Mouse (Mus musculus) midbrain, embryonic 11.5 days (tissue): Measurements from ENCODE around the gene Slc12a1. TPM values are rescaled to one million over a fixed set of nuclear protein-coding genes. Genes with fewer than 3 reads are reported as not detected.

Source experiments
- ATAC-seq: fragments of 200-750 bp; cut with Nextera tagmentation; 2 replicates; pipeline ENCODE4 v1.8.0; 2017; ENCODE audit warnings: moderate TSS enrichment, moderate library complexity; ENCODE audit not compliant: low FRiP score
- DNase-seq: peaks from one replicate; pipeline ENCODE4 v3.0.0; 2015; ENCODE audit warnings: low spot score; ENCODE audit errors: missing footprints
- H3K27ac ChIP-seq: fragments of 300-500 bp; sonication (generic); 2 replicates; pipeline ENCODE4 v1.5.1; 2014; ENCODE audit warnings: low read depth, low read length
- H3K27me3 ChIP-seq: fragments of 300-500 bp; sonication (generic); 2 replicates; pipeline ENCODE4 v1.6.1; 2014; ENCODE audit warnings: mild to moderate bottlenecking, low read length, moderate library complexity, mixed read lengths; ENCODE audit not compliant: control insufficient read depth, insufficient read depth
- H3K36me3 ChIP-seq: fragments of 300-500 bp; sonication (generic); 2 replicates; pipeline ENCODE4 v1.6.1; 2014; ENCODE audit warnings: mild to moderate bottlenecking, low read length, moderate library complexity, mixed read lengths; ENCODE audit not compliant: control insufficient read depth, insufficient read depth
- H3K4me1 ChIP-seq: fragments of 300-500 bp; sonication (generic); 2 replicates; pipeline ENCODE4 v1.6.1; 2014; ENCODE audit warnings: low read length; ENCODE audit not compliant: control insufficient read depth, insufficient read depth
- H3K4me2 ChIP-seq: fragments of 300-500 bp; sonication (generic); 2 replicates; pipeline ENCODE4 v1.6.1; 2014; ENCODE audit warnings: mild to moderate bottlenecking, moderate library complexity
- H3K4me3 ChIP-seq: fragments of 300-500 bp; sonication (generic); 2 replicates; pipeline ENCODE4 v1.5.1; 2014; ENCODE audit warnings: low read depth, low read length
- H3K9ac ChIP-seq: fragments of 300-500 bp; sonication (generic); 2 replicates; pipeline ENCODE4 v1.6.1; 2014; ENCODE audit warnings: low read length
- H3K9me3 ChIP-seq: fragments of 300-500 bp; sonication (generic); 2 replicates; pipeline ENCODE4 v1.6.1; 2016; ENCODE audit warnings: low read length; ENCODE audit not compliant: control insufficient read depth
- WGBS: fragments of 180-500 bp; shearing (Covaris S2); extraction: QIAGEN DNeasy Blood & Tissue Kit; methylation state at CpG from one replicate; pipeline ENCODE4 v1.1.7; 2014; 5-methylcytosine and 5-hydroxymethylcytosine counted together
- polyA plus RNA-seq: library from polyadenylated mRNA; unstranded; fragments of >200 nt; fragmentation: Nextera tagmentation; extraction: Ambion mirVana; gene quantifications from 2 replicates; pipeline ENCODE4 v1.2.1, GENCODE M21; 2014

Gene Slc12a1
- polyA plus RNA-seq, 1 experiment from 2014 or later = 0.03 TPM

DNA sequence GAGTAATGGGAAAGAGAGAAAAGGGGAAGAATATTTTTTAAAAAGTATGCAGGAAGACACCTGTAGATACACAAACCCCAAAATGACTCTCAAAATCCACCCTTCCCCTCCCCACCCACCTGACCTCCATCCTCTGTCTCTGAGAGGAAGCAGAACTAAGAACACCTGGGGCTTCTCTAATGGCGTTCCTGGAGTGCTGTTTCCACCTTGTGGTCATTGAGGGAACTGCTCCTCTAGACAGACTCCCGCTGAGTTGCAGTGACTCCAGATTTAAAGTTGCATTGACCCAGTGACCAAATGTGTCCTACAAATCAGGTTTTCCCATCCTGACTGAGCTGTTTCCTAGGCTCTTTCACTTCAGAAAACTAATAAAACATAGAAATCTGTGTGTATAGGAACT lies 36.9 kb downstream of the Slc12a1 start:
- Histone ChIP-seq H3K36me3 (no peaks in the 10 kb centered on the region), H3K9me3 (no peaks in the 10 kb centered on the region), H3K9ac (no peak overlapping the region), H3K27me3 (no peaks in the 10 kb centered on the region), H3K27ac (no peak overlapping the region), H3K4me1 (no peaks in the 10 kb centered on the region), H3K4me3 (no peak overlapping the region), H3K4me2 (no peak overlapping the region)
- peak; percentile 93 for DNase-seq
- 3% methylated on average over 2 of the region's 2 CpGs for WGBS
- 0 out of 2 replicates have a peak, but pooled peaks have one; percentile 57 for ATAC-seq

DNA sequence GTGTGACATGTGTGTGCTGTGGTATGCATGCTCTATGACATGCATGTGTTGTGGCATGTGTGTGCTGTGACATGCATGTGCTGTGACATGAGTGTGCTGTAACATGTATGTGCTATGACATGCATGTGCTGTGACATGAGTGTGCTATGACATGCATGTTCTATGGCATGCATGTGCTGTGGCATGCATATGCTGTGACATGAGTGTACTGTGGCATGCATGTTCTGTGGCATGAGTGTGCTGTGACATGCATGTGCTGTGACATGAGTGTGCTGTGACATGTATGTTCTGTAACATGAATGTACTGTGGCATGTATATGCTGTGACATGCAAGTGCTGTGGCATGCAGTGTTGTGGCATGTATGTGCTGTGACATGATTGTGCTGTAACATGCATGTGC lies 40.6 kb downstream of the Slc12a1 start:
- DNase-seq (no peak), ATAC-seq (no peak)
- Histone ChIP-seq H3K4me3 (no peak overlapping the region), H3K36me3 (no peaks in the 10 kb centered on the region), H3K9ac (no peak overlapping the region), H3K27me3 (no peaks in the 10 kb centered on the region), H3K9me3 (no peaks in the 10 kb centered on the region), H3K4me2 (no peak overlapping the region), H3K4me1 (no peaks in the 10 kb centered on the region), H3K27ac (no peak overlapping the region)

DNA sequence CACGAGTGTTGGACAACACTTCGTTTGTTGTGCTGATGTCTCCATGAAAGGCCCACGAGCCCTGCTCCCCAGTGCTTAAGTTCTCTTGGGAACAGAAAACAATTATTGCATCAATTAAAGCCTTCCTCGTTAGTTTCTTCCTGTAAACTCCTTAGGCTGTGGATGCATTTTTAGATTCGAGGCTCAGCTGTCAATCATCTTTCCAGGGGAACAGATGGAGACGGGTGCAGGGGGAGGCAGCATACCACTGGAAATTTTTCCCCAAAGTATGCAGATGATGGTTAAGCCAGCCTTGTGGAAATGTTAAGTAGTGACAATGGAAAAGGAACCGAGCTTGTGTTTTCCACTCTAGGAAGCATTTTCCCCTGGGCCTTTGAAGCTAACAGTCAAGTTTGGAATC lies 44.5 kb downstream of the Slc12a1 start:
- Histone ChIP-seq H3K4me3 (no peak overlapping the region), H3K27ac (no peak overlapping the region), H3K9me3 (no peaks in the 10 kb centered on the region), H3K36me3 (no peaks in the 10 kb centered on the region), H3K9ac (no peak overlapping the region), H3K4me1 (no peaks in the 10 kb centered on the region), H3K27me3 (no peaks in the 10 kb centered on the region), H3K4me2 (no peak overlapping the region)
- no peak for DNase-seq
- WGBS = 81% methylated on average over 7 of the region's 7 CpGs
- no peak for ATAC-seq

DNA sequence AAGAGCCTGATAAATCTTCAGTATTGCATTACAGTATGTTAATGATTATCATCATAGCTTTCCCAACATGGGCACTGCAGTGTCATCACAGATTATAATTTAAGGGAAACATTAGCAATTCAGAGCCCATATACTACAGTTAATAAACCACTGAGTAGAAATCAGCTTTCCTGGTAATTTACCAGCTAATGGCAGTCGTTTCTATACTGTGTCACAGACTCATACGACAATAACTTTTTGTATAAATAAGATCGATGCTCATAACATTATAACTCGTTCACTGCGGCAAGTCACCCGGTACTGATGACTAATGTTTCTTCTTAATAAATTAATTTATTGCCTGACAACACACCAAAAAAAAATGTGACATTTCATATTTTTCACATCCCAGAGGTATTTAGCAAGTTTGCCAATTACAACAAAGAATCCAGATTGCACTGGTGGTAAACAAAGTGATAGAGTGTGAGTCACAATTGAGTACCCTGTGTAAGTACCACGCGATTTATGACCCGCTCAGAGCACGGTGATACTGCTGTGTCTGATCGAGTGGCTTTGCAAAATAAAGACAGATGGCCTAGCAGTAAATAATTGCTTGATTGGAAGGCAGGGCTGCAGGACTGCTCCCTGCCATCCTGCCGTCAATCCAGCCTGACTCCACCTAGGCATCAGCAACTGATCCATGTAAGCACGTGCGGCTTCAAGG lies 56.7 kb downstream of the Slc12a1 start:
- Histone ChIP-seq H3K4me2 (no peak overlapping the region), H3K4me3 (no peak overlapping the region), H3K9me3 (no peaks in the 10 kb centered on the region), H3K27me3 (no peaks in the 10 kb centered on the region), H3K27ac (no peak overlapping the region), H3K4me1 (no peaks in the 10 kb centered on the region), H3K9ac (no peak overlapping the region), H3K36me3 (no peaks in the 10 kb centered on the region)
- 85% methylated on average over 14 of the region's 14 CpGs for WGBS
- DNase-seq = no peak
- ATAC-seq = no peak

DNA sequence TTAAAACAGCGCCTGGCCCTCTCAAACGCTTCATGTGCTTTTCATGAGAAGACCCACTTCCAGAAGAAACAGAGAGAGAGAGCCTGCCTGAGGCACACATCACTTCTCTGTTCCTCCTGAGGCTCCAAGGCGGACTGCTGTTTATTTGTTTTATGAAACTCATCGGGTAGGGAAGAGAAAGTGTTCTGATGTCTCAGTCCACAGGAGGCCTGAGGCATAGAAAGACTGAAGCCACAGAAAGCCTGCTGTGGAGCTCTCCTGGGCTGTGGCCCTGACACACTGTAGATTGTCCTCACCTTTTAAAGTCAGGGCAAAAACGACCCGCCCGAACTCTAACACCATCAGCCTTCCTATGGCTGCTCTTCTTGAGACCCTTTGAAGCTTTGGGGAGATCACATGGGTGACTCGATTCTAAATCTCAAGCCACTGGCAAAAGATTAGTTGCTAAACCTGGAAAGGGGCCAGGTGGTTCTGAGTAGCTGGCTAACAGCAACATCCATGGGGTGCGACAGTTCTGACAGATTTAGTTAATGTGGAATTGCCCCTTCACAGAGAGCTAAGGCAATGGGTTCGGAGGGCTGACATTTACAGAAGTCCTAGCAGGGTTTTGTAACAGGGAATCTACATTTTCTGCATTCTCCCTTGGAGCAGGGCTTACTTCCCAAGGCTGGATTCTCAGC lies 59.7 kb downstream of the Slc12a1 start:
- DNase-seq = peak; percentile 81
- WGBS = 71% methylated on average over 10 of the region's 10 CpGs
- ATAC-seq = no peak

DNA sequence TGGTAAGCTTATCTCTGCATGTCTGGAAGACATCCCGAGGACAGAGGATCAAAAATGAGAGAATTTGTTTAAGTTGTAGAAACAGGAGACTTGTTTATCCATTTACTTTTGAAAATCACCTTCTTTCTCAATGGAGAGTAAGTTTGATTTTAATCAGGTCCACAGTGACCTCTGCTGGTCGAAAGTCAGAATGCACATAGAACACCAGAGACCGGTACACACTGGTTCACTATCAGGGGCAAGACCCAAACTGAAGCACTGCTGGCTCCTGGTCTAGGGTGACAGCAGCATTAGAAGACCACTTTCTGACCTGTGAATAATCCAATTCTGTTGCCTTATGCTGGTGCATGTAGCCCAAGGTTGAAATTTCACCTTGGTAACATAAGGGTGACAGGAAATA lies 62.3 kb downstream of the Slc12a1 start:
- Histone ChIP-seq H3K4me3 (no peak overlapping the region), H3K27me3 (no peaks in the 10 kb centered on the region), H3K27ac (no peak overlapping the region), H3K9me3 (no peaks in the 10 kb centered on the region), H3K4me2 (no peak overlapping the region), H3K36me3 (no peaks in the 10 kb centered on the region), H3K4me1 (no peaks in the 10 kb centered on the region), H3K9ac (no peak overlapping the region)
- ATAC-seq = peak; percentile 70; the same call in 1 of the 2 replicates
- peak; percentile 98 for DNase-seq
- WGBS = 4% methylated on average over 3 of the region's 3 CpGs

More for the DNA sequence above, 59.7 kb downstream of the Slc12a1 start:
- no peaks in the 10 kb centered on the region for H3K36me3 ChIP-seq
- H3K4me3 ChIP-seq = no peak overlapping the region
- no peak overlapping the region for H3K9ac ChIP-seq
- H3K4me1 ChIP-seq = no peaks in the 10 kb centered on the region
- H3K27me3 ChIP-seq = no peaks in the 10 kb centered on the region
- no peak overlapping the region for H3K27ac ChIP-seq
- H3K4me2 ChIP-seq = no peak overlapping the region
- no peaks in the 10 kb centered on the region for H3K9me3 ChIP-seq

DNA sequence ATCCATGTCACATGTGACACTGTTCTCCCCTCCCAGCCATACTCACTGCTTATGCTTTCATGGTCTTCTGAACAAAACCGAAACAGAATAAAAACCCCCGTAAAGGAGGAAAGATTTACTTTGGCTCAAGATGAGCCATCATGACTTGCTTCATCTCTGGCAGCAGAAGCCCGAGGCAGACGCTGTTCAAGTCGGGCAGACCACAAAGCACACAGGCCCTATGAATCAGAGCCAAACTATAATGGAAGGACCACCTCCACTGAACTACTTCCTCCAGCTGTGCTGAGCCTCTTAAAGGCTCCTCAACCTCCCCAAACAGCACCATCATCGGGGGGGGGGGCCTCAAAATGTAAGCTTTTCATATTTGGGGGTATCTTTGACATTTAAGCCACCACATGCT lies 65.0 kb downstream of the Slc12a1 start:
- Histone ChIP-seq H3K4me1 (no peaks in the 10 kb centered on the region), H3K4me2 (no peak overlapping the region), H3K4me3 (no peak overlapping the region), H3K36me3 (no peaks in the 10 kb centered on the region), H3K27me3 (no peaks in the 10 kb centered on the region), H3K9me3 (no peaks in the 10 kb centered on the region), H3K27ac (no peak overlapping the region), H3K9ac (no peak overlapping the region)
- ATAC-seq (no peak), DNase-seq (peak; percentile 23)
- 81% methylated on average over 6 of the region's 6 CpGs for WGBS

DNA sequence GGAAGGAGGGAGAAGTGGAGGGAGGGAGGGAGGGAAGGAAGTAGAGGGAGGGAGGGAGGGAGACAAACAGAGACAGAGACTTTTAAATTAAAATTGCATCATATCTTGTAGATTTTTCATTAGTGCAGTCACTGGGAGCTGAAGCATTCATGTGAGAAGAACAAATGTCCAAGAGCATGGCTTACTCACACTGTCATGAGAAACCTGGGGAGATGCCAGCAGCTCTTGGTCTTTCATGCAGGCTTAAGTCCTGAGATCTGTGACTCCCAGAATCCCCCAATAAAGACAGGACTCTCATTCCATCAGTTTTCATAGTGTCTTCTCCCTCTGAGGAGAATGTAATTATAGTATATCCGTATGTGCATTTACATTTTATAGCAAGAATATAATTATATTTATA lies 66.3 kb downstream of the Slc12a1 start:
- no peaks in the 10 kb centered on the region for H3K4me1 ChIP-seq
- H3K4me2 ChIP-seq = no peak overlapping the region
- H3K27ac ChIP-seq = no peak overlapping the region
- no peaks in the 10 kb centered on the region for H3K9me3 ChIP-seq
- no peaks in the 10 kb centered on the region for H3K36me3 ChIP-seq
- no peak overlapping the region for H3K4me3 ChIP-seq
- no peaks in the 10 kb centered on the region for H3K27me3 ChIP-seq
- ATAC-seq (no peak), DNase-seq (peak; percentile 4)
- 91% methylated on average over 1 of the region's 1 CpGs for WGBS
- H3K9ac ChIP-seq = no peak overlapping the region

DNA sequence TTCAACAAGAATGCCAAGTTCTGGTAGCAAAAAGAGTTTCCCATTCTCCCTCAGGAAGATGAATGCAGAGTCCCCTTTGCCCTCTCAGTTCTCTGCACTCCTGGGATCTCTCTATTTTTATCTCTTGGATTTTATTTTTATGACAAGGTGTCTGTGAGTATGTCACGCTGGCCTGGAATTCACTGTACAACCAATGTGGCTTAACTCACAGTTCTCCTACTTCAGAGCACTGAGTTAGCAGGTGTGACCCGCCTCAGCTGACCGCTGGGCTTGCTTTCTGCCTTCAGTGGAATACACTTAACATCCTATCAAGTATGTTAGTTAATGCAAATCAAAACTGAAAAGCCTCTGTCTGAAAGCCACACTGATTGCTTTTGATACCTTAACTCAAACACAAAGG lies 67.0 kb downstream of the Slc12a1 start:
- H3K36me3 ChIP-seq = no peaks in the 10 kb centered on the region
- H3K4me2 ChIP-seq = no peak overlapping the region
- 87% methylated on average over 3 of the region's 3 CpGs for whole genome bisulfite sequencing
- H3K9me3 ChIP-seq = no peaks in the 10 kb centered on the region
- DNase-seq = peak; percentile 45
- no peaks in the 10 kb centered on the region for H3K27me3 ChIP-seq
- no peaks in the 10 kb centered on the region for H3K4me1 ChIP-seq
- no peak overlapping the region for H3K27ac ChIP-seq
- no peak overlapping the region for H3K9ac ChIP-seq
- no peak overlapping the region for H3K4me3 ChIP-seq
- no peak for ATAC-seq
